Mouse (Mus musculus) brown adipose tissue, adult 24 weeks (tissue): ENCODE data around the gene Mlf2. TPM values are rescaled to one million over a fixed set of nuclear protein-coding genes. Genes with fewer than 3 reads are reported as not detected.

Experiments used
- polyA plus RNA-seq: library from polyadenylated mRNA; stranded (reverse); fragments of >200 nt; gene quantifications from 2 replicates; pipeline ENCODE4 v1.2.4, GENCODE M21; 2012; ENCODE audit not compliant: missing spikeins, insufficient read depth, insufficient read length

Gene Mlf2
- polyA plus RNA-seq, 1 experiment = 301 TPM

Other genes starting within 250 kb of the Mlf2 start
- 78.3 and 102 TPM in 2 replicates for gene Emg1, start 219.2 kb upstream of the Mlf2 start, polyA plus RNA-seq
- gene Phb2, start 219.1 kb upstream of the Mlf2 start, polyA plus RNA-seq = 284 and 381 TPM in 2 replicates
- gene Ptpn6, start 192.7 kb upstream of the Mlf2 start, polyA plus RNA-seq = 13.5 and 14.1 TPM in 2 replicates
- 301 and 355 TPM in 2 replicates for gene Grcc10, start 190.0 kb upstream of the Mlf2 start, polyA plus RNA-seq
- not detected in 2 replicates for gene Gm45234, start 175.4 kb upstream of the Mlf2 start, polyA plus RNA-seq
- gene Atn1, start 174.9 kb upstream of the Mlf2 start, polyA plus RNA-seq = 31.7 and 35.7 TPM in 2 replicates
- 0.63 TPM in 1 of 2 replicates, not detected in the other for gene Eno2, start 161.7 kb upstream of the Mlf2 start, polyA plus RNA-seq
- gene Lrrc23, start 151.7 kb upstream of the Mlf2 start, polyA plus RNA-seq = not detected in 2 replicates
- 5.1 and 7.3 TPM in 2 replicates for gene Spsb2, start 122.7 kb upstream of the Mlf2 start, polyA plus RNA-seq
- 519 and 573 TPM in 2 replicates for gene Tpi1, start 117.1 kb upstream of the Mlf2 start, polyA plus RNA-seq
- 35.8 and 39.4 TPM in 2 replicates for gene Usp5, start 101.9 kb upstream of the Mlf2 start, polyA plus RNA-seq
- 2.4 TPM in 1 of 2 replicates, not detected in the other for gene Cdca3, start 101.8 kb upstream of the Mlf2 start, polyA plus RNA-seq
- not detected in 2 replicates for gene Gnb3, start 91.1 kb upstream of the Mlf2 start, polyA plus RNA-seq
- gene P3h3, start 73.6 kb upstream of the Mlf2 start, polyA plus RNA-seq = 2.7 and 3.8 TPM in 2 replicates
- gene Gpr162, start 67.4 kb upstream of the Mlf2 start, polyA plus RNA-seq = 0.88 TPM in 1 of 2 replicates, not detected in the other
- gene Cd4, start 43.2 kb upstream of the Mlf2 start, polyA plus RNA-seq = not detected in 2 replicates
- gene Lag3, start 19.7 kb upstream of the Mlf2 start, polyA plus RNA-seq = 12.2 and 15.1 TPM in 2 replicates
- gene Ptms, start 11.3 kb upstream of the Mlf2 start, polyA plus RNA-seq = 949 and 1,236 TPM in 2 replicates
- gene Cops7a, start 34.2 kb downstream of the Mlf2 start, polyA plus RNA-seq = 74.8 and 85.4 TPM in 2 replicates
- 0.54 TPM in 1 of 2 replicates, not detected in the other for gene Pianp, start 65.3 kb downstream of the Mlf2 start, polyA plus RNA-seq
- 19.9 and 25.6 TPM in 2 replicates for gene Zfp384, start 77.8 kb downstream of the Mlf2 start, polyA plus RNA-seq
- 32.1 and 34.0 TPM in 2 replicates for gene Ing4, start 108.4 kb downstream of the Mlf2 start, polyA plus RNA-seq
- gene Acrbp, start 118.3 kb downstream of the Mlf2 start, polyA plus RNA-seq = 5.1 and 5.5 TPM in 2 replicates
- gene Lpar5, start 136.5 kb downstream of the Mlf2 start, polyA plus RNA-seq = not detected in 2 replicates
- gene Chd4, start 164.6 kb downstream of the Mlf2 start, polyA plus RNA-seq = 73.3 and 90.8 TPM in 2 replicates
- 10.0 and 16.0 TPM in 2 replicates for gene Nop2, start 200.5 kb downstream of the Mlf2 start, polyA plus RNA-seq
- gene Iffo1, start 213.9 kb downstream of the Mlf2 start, polyA plus RNA-seq = 2.9 and 3.2 TPM in 2 replicates
- gene Gapdh, start 235.1 kb downstream of the Mlf2 start, polyA plus RNA-seq = 1,014 and 1,139 TPM in 2 replicates